Mouse (Mus musculus): ENCODE results near the gene Elf2. TPM values are rescaled to one million over a fixed set of nuclear protein-coding genes. Genes with fewer than 3 reads are reported as not detected.

Gene Elf2
- total and polyA plus RNA-seq, 3 experiments, result 25.6 to 56.9 (median 55.7) TPM

GRCm38 (mm10) chr3:51262942-51263341 is 77.5 kb downstream of the Elf2 start:
- intact Hi-C loops (cut with DNase I), result no loop called here
- Histone ChIP-seq H3K9ac (ENCODE audit: low read depth, low read length) (no peak overlapping the region), H3K36me3 (ENCODE audit: control insufficient read depth, insufficient read depth, low read length) (peaks cover 21% of the 10 kb centered on the region), H3K4me3 (no peak overlapping the region), H3K27me3 (ENCODE audit: control insufficient read depth, insufficient read depth, low read length) (no peaks in the 10 kb centered on the region), H3K79me2 (replicated peaks; ENCODE audit: control insufficient read depth, insufficient read depth, low read length) (peaks cover 3% of the 10 kb centered on the region; the same call in 1 of the 2 replicates), H3K27ac (no peak overlapping the region), H3K4me1 (ENCODE audit: control insufficient read depth, insufficient read depth, low read length) (peaks cover under 1% of the 10 kb centered on the region)
- WGBS, result 62% methylated on average over 8 of the region's 8 CpGs
- no peak for TF ChIP-seq CTCF (IDR thresholded peaks at IDR 0.05)
- TF ChIP-seq POLR2A (IDR thresholded peaks at IDR 0.05; ENCODE audit: insufficient read depth, low read depth, low read length), result no peak
- no peak for TF ChIP-seq EP300 (IDR thresholded peaks at IDR 0.05; ENCODE audit: insufficient read depth, low read depth, low read length)
- peak in 1 of 2 experiments; percentile 11 for DNase-seq

- H3K9ac ChIP-seq (ENCODE audit: low read depth, low read length), result no peak overlapping the region
- WGBS, result 58% methylated on average over 5 of the region's 5 CpGs
- intact Hi-C loops (cut with DNase I), result no loop called here
- H3K4me1 ChIP-seq (ENCODE audit: control insufficient read depth, insufficient read depth, low read length), result peaks cover 4% of the 10 kb centered on the region
- peak overlapping the region; percentile 69 for H3K27ac ChIP-seq
- no peaks in the 10 kb centered on the region for H3K27me3 ChIP-seq (ENCODE audit: control insufficient read depth, insufficient read depth, low read length)
- H3K4me3 ChIP-seq, result no peak overlapping the region
- TF ChIP-seq POLR2A (IDR thresholded peaks at IDR 0.05; ENCODE audit: insufficient read depth, low read depth, low read length) (no peak), CTCF (IDR thresholded peaks at IDR 0.05) (no peak), EP300 (IDR thresholded peaks at IDR 0.05; ENCODE audit: insufficient read depth, low read depth, low read length) (no peak)
- peaks cover 21% of the 10 kb centered on the region for H3K36me3 ChIP-seq (ENCODE audit: control insufficient read depth, insufficient read depth, low read length)
- H3K79me2 ChIP-seq (replicated peaks; ENCODE audit: control insufficient read depth, insufficient read depth, low read length), result no peaks in the 10 kb centered on the region
- DNase-seq, result peak in 1 of 2 experiments; percentile 17
Measured at GRCm38 (mm10) chr3:51258070-51258469, 82.4 kb downstream of the Elf2 start.

- peaks cover 21% of the 10 kb centered on the region for H3K36me3 ChIP-seq (ENCODE audit: control insufficient read depth, insufficient read depth, low read length)
- peaks cover 4% of the 10 kb centered on the region for H3K4me1 ChIP-seq (ENCODE audit: control insufficient read depth, insufficient read depth, low read length)
- intact Hi-C loops (cut with DNase I), result no loop called here
- 50% methylated on average over 12 of the region's 12 CpGs for WGBS
- H3K79me2 ChIP-seq (replicated peaks; ENCODE audit: control insufficient read depth, insufficient read depth, low read length), result no peaks in the 10 kb centered on the region; the same call in none of the 2 replicates
- peak overlapping the region; percentile 69 for H3K27ac ChIP-seq
- TF ChIP-seq CTCF (IDR thresholded peaks at IDR 0.05), result no peak
- no peak for TF ChIP-seq POLR2A (IDR thresholded peaks at IDR 0.05; ENCODE audit: insufficient read depth, low read depth, low read length)
- TF ChIP-seq EP300 (IDR thresholded peaks at IDR 0.05; ENCODE audit: insufficient read depth, low read depth, low read length), result no peak; the same call in 1 of the 2 replicates
- no peak overlapping the region for H3K9ac ChIP-seq (ENCODE audit: low read depth, low read length)
- H3K4me3 ChIP-seq, result no peak overlapping the region
- DNase-seq, result peak; percentile 43 to 46
- no peaks in the 10 kb centered on the region for H3K27me3 ChIP-seq (ENCODE audit: control insufficient read depth, insufficient read depth, low read length)
Measured at GRCm38 (mm10) chr3:51256450-51256849, 84.0 kb downstream of the Elf2 start.

- peak in 1 of 2 experiments; percentile 5 for DNase-seq
- no peaks in the 10 kb centered on the region; the same call in none of the 2 replicates for H3K79me2 ChIP-seq (replicated peaks; ENCODE audit: control insufficient read depth, insufficient read depth, low read length)
- H3K27ac ChIP-seq, result no peak overlapping the region
- H3K4me1 ChIP-seq (ENCODE audit: control insufficient read depth, insufficient read depth, low read length), result peaks cover 4% of the 10 kb centered on the region
- no peak overlapping the region for H3K4me3 ChIP-seq
- 88% methylated on average over 7 of the region's 7 CpGs for WGBS
- H3K27me3 ChIP-seq (ENCODE audit: control insufficient read depth, insufficient read depth, low read length), result no peaks in the 10 kb centered on the region
- H3K9ac ChIP-seq (ENCODE audit: low read depth, low read length), result no peak overlapping the region
- intact Hi-C loops (cut with DNase I), result no loop called here
- TF ChIP-seq EP300 (IDR thresholded peaks at IDR 0.05; ENCODE audit: insufficient read depth, low read depth, low read length) (no peak), POLR2A (IDR thresholded peaks at IDR 0.05; ENCODE audit: insufficient read depth, low read depth, low read length) (no peak), CTCF (IDR thresholded peaks at IDR 0.05) (no peak)
- peaks cover 25% of the 10 kb centered on the region for H3K36me3 ChIP-seq (ENCODE audit: control insufficient read depth, insufficient read depth, low read length)
Measured at GRCm38 (mm10) chr3:51254784-51255183, 85.7 kb downstream of the Elf2 start.

- H3K4me1 ChIP-seq (ENCODE audit: control insufficient read depth, insufficient read depth, low read length), result peaks cover 3% of the 10 kb centered on the region
- peak in 1 of 2 experiments; percentile 12 for DNase-seq
- intact Hi-C loops (cut with DNase I), result no loop called here
- peaks cover 19% of the 10 kb centered on the region for H3K36me3 ChIP-seq (ENCODE audit: control insufficient read depth, insufficient read depth, low read length)
- WGBS, result 83% methylated on average over 12 of the region's 12 CpGs
- H3K27ac ChIP-seq, result no peak overlapping the region
- H3K4me3 ChIP-seq, result no peak overlapping the region
- no peak for TF ChIP-seq CTCF (IDR thresholded peaks at IDR 0.05)
- no peak for TF ChIP-seq EP300 (IDR thresholded peaks at IDR 0.05; ENCODE audit: insufficient read depth, low read depth, low read length)
- no peak for TF ChIP-seq POLR2A (IDR thresholded peaks at IDR 0.05; ENCODE audit: insufficient read depth, low read depth, low read length)
- no peak overlapping the region for H3K9ac ChIP-seq (ENCODE audit: low read depth, low read length)
- no peaks in the 10 kb centered on the region for H3K27me3 ChIP-seq (ENCODE audit: control insufficient read depth, insufficient read depth, low read length)
- H3K79me2 ChIP-seq (replicated peaks; ENCODE audit: control insufficient read depth, insufficient read depth, low read length), result no peaks in the 10 kb centered on the region; the same call in none of the 2 replicates
Measured at GRCm38 (mm10) chr3:51252689-51253402, 87.6 kb downstream of the Elf2 start.

GRCm38 (mm10) chr3:51252223-51252622 is 88.2 kb downstream of the Elf2 start:
- H3K27ac ChIP-seq, result no peak overlapping the region
- intact Hi-C loops (cut with DNase I), result no loop called here
- peak in 1 of 2 experiments; percentile 11 for DNase-seq
- peaks cover under 1% of the 10 kb centered on the region for H3K4me1 ChIP-seq (ENCODE audit: control insufficient read depth, insufficient read depth, low read length)
- no peak overlapping the region for H3K9ac ChIP-seq (ENCODE audit: low read depth, low read length)
- TF ChIP-seq POLR2A (IDR thresholded peaks at IDR 0.05; ENCODE audit: insufficient read depth, low read depth, low read length) (no peak), EP300 (IDR thresholded peaks at IDR 0.05; ENCODE audit: insufficient read depth, low read depth, low read length) (no peak), CTCF (IDR thresholded peaks at IDR 0.05) (no peak)
- 98% methylated on average over 1 of the region's 1 CpGs for WGBS
- no peaks in the 10 kb centered on the region for H3K27me3 ChIP-seq (ENCODE audit: control insufficient read depth, insufficient read depth, low read length)
- H3K79me2 ChIP-seq (replicated peaks; ENCODE audit: control insufficient read depth, insufficient read depth, low read length), result no peaks in the 10 kb centered on the region; the same call in none of the 2 replicates
- H3K36me3 ChIP-seq (ENCODE audit: control insufficient read depth, insufficient read depth, low read length), result peaks cover 13% of the 10 kb centered on the region
- no peak overlapping the region for H3K4me3 ChIP-seq

Measured in heart, adult 2 months (tissue).